Mouse (Mus musculus) testis, adult 2 months (tissue): ENCODE results near the gene Akt1s1. TPM values are rescaled to one million over a fixed set of nuclear protein-coding genes. Genes with fewer than 3 reads are reported as not detected.

Source experiments
- H3K27ac ChIP-seq: fragments of 200-500 bp; 2 replicates; pipeline ENCODE4 v1.5.1; 2012; ENCODE audit warnings: low read depth, low read length; ENCODE audit not compliant: control insufficient read depth, insufficient read depth
- H3K27me3 ChIP-seq: fragments of 200-500 bp; 2 replicates; pipeline ENCODE4 v1.6.1; 2012; ENCODE audit warnings: mild to moderate bottlenecking, low read length, moderate library complexity; ENCODE audit not compliant: control insufficient read depth, insufficient read depth
- H3K36me3 ChIP-seq: fragments of 200-500 bp; 2 replicates; pipeline ENCODE4 v1.6.1; 2012; ENCODE audit warnings: mild to moderate bottlenecking, low read length; ENCODE audit not compliant: control insufficient read depth, insufficient read depth
- H3K4me1 ChIP-seq: fragments of 200-500 bp; 2 replicates; pipeline ENCODE4 v1.6.1; 2012; ENCODE audit warnings: low read length; ENCODE audit not compliant: control insufficient read depth, insufficient read depth
- H3K4me3 ChIP-seq: fragments of 200-500 bp; 2 replicates; pipeline ENCODE4 v1.5.1; 2012; ENCODE audit warnings: low read depth, mild to moderate bottlenecking, low read length, moderate library complexity, mixed read lengths; ENCODE audit not compliant: control insufficient read depth
- CTCF ChIP-seq: fragments of 200-500 bp; IDR thresholded peaks from 2 replicates; pipeline ENCODE4 v1.5.1; 2012; ENCODE audit warnings: low read depth, mild to moderate bottlenecking, inconsistent platforms, low read length, moderate library complexity; ENCODE audit not compliant: control insufficient read depth, insufficient read depth, insufficient replicate concordance
- POLR2A ChIP-seq: fragments of 200-500 bp; IDR thresholded peaks from 2 replicates; pipeline ENCODE4 v1.6.1; 2012; ENCODE audit warnings: low read depth, mild to moderate bottlenecking, inconsistent platforms, low read length, moderate library complexity; ENCODE audit not compliant: control insufficient read depth
- polyA plus RNA-seq: library from polyadenylated mRNA; depleted of rRNA; stranded (reverse); fragments of >200 nt; gene quantifications from 2 replicates; pipeline ENCODE4 v1.2.3, GENCODE M21; 2012

Gene Akt1s1
- polyA plus RNA-seq, 1 experiment: 31.5 TPM

DNA sequence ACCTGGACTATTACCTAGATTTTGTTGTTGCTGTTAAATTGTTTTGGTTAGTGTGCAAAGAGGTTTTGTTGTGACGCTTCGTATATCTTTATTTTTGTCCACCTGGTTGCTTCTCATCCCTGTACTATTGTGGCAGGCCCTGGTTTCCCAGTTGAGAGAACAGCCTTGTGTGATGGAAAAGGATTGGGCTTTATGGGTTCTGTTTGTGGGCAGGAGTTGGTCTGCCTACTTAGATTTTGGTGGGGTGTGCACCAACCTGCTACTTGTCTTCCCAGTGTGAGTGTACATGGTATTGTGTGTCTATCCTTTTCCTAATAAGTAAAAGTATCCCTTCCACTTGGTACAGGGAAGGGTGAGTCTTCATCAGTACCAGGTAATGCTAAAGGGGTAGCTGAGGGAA is 29.4 kb upstream of the Akt1s1 start:
- TF ChIP-seq CTCF (no peak), POLR2A (no peak)
- Histone ChIP-seq H3K4me3 (no peak overlapping the region; the same call in 1 of the 2 replicates), H3K36me3 (peaks cover 3% of the 10 kb centered on the region; the same call in 1 of the 2 replicates), H3K27ac (peak overlapping the region; percentile 49), H3K27me3 (no peaks in the 10 kb centered on the region), H3K4me1 (peaks cover 15% of the 10 kb centered on the region)

GRCm38 (mm10) chr7:44819863-44820262 is 28.9 kb upstream of the Akt1s1 start:
- peak overlapping the region; percentile 3; the same call in 1 of the 2 replicates for H3K4me3 ChIP-seq
- H3K27me3 ChIP-seq: no peaks in the 10 kb centered on the region
- peak overlapping the region; percentile 49 for H3K27ac ChIP-seq
- peaks cover 15% of the 10 kb centered on the region for H3K4me1 ChIP-seq
- TF ChIP-seq POLR2A: no peak
- TF ChIP-seq CTCF: no peak
- peaks cover 3% of the 10 kb centered on the region; the same call in 1 of the 2 replicates for H3K36me3 ChIP-seq

GRCm38 (mm10) chr7:44820525-44820924 is 28.3 kb upstream of the Akt1s1 start:
- H3K27ac ChIP-seq: no peak overlapping the region
- H3K4me1 ChIP-seq: peaks cover 10% of the 10 kb centered on the region
- no peak overlapping the region for H3K4me3 ChIP-seq
- peaks cover 3% of the 10 kb centered on the region; the same call in 1 of the 2 replicates for H3K36me3 ChIP-seq
- no peaks in the 10 kb centered on the region for H3K27me3 ChIP-seq
- TF ChIP-seq CTCF (no peak), POLR2A (no peak)

GRCm38 (mm10) chr7:44821666-44822448 is 26.9 kb upstream of the Akt1s1 start:
- TF ChIP-seq CTCF: no peak
- no peak for TF ChIP-seq POLR2A
- Histone ChIP-seq H3K4me3 (no peak overlapping the region), H3K27ac (no peak overlapping the region), H3K36me3 (peaks cover 3% of the 10 kb centered on the region; the same call in 1 of the 2 replicates), H3K4me1 (peaks cover 10% of the 10 kb centered on the region), H3K27me3 (no peaks in the 10 kb centered on the region)

DNA sequence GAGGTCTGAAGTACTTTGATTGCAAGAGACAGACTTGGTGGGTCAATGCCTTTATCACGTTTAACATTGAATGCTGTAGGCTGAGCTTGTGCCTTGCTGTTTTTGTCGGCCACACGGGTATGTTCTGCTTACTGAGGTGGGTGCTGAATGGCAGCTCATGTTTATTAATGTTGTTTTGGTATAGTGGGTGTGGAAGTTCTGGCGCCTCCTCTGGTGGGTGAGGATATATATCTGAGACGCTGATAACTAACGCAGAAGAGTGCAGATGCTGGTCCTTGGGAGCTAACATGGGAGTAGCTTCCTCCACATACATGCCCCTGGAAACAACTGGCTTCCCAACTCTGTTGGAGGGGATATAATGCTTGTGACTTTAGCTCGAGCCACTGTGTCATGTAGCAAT is 25.4 kb upstream of the Akt1s1 start:
- no peak overlapping the region for H3K27ac ChIP-seq
- peaks cover 3% of the 10 kb centered on the region; the same call in 1 of the 2 replicates for H3K36me3 ChIP-seq
- H3K4me1 ChIP-seq: peaks cover 10% of the 10 kb centered on the region
- TF ChIP-seq POLR2A (no peak), CTCF (no peak)
- no peaks in the 10 kb centered on the region for H3K27me3 ChIP-seq
- H3K4me3 ChIP-seq: no peak overlapping the region

GRCm38 (mm10) chr7:44824872-44825271 is 23.9 kb upstream of the Akt1s1 start:
- H3K36me3 ChIP-seq: peaks cover 2% of the 10 kb centered on the region; the same call in 1 of the 2 replicates
- no peak for TF ChIP-seq POLR2A
- peak; percentile 15; the same call in 1 of the 2 replicates for TF ChIP-seq CTCF
- H3K4me3 ChIP-seq: no peak overlapping the region
- no peaks in the 10 kb centered on the region for H3K27me3 ChIP-seq
- peaks cover 3% of the 10 kb centered on the region for H3K4me1 ChIP-seq
- no peak overlapping the region for H3K27ac ChIP-seq

- peaks cover 2% of the 10 kb centered on the region; the same call in 1 of the 2 replicates for H3K36me3 ChIP-seq
Measured at GRCm38 (mm10) chr7:44826771-44827170, 22.0 kb upstream of the Akt1s1 start.

More at GRCm38 (mm10) chr7:44826771-44827170, 22.0 kb upstream of the Akt1s1 start:
- no peak for TF ChIP-seq CTCF
- peaks cover 2% of the 10 kb centered on the region; the same call in 1 of the 2 replicates for H3K4me1 ChIP-seq
- no peak overlapping the region for H3K4me3 ChIP-seq
- no peak overlapping the region for H3K27ac ChIP-seq
- H3K27me3 ChIP-seq: no peaks in the 10 kb centered on the region
